In genomic region chr1:189532834-189533233, GRCm38 (mm10) we compare ENCODE assay signal across 29 mouse cellular contexts.
DNase-seq lines count a peak whose midpoint lies in the region; ATAC-seq lines count a peak whose summit lies in the region.
"Had no signal": no experiment of that assay in that cellular context is flagged by ENCODE, and none has a peak within 500 bp of the region (broad histone marks: within the 10 kb centered on the region; RNA-seq: fewer than 3 reads in every experiment).

No protein-coding gene starts in this region.

- no peaks in the 10 kb centered on the region for H3K9me3 ChIP-seq in forebrain, embryonic 16.5 days (ENCODE audit: control insufficient read depth, low read length)
- no peaks in the 10 kb centered on the region for H3K9me3 ChIP-seq in forebrain, embryonic 13.5 days (replicated peaks)
- H3K9me3 ChIP-seq: forebrain, embryonic 15.5 days; heart, embryonic 10.5 days; heart, embryonic 13.5 days had no signal

- no peak overlapping the region for H3K27ac ChIP-seq in forebrain, embryonic 16.5 days (ENCODE audit: low read length)
- no peak overlapping the region for H3K27ac ChIP-seq in forebrain, embryonic 13.5 days
- H3K27ac ChIP-seq: heart, adult 2 months; heart, embryonic 10.5 days; heart, embryonic 13.5 days; hindbrain, embryonic 14.5 days; hindbrain, postnatal 0 days had no signal

- H3K36me3 ChIP-seq in forebrain, embryonic 16.5 days (ENCODE audit: control insufficient read depth, insufficient read depth): no peaks in the 10 kb centered on the region
- no peaks in the 10 kb centered on the region for H3K36me3 ChIP-seq in forebrain, embryonic 13.5 days (ENCODE audit: poor library complexity, severe bottlenecking)
- H3K36me3 ChIP-seq: forebrain, embryonic 15.5 days; G1E; heart, embryonic 10.5 days; heart, embryonic 13.5 days had no signal

- H3K4me1 ChIP-seq in forebrain, embryonic 16.5 days (replicated peaks; ENCODE audit: control insufficient read depth, insufficient read depth, low read length): peaks cover 7% of the 10 kb centered on the region; the same call in 1 of the 2 replicates
- no peaks in the 10 kb centered on the region for H3K4me1 ChIP-seq in forebrain, embryonic 13.5 days
- H3K4me1 ChIP-seq: heart, embryonic 10.5 days; heart, embryonic 13.5 days had no signal

- peak; percentile 36; the same call in 1 of the 2 replicates for ATAC-seq in forebrain, embryonic 16.5 days
- ATAC-seq in forebrain, embryonic 13.5 days: no peak
- ATAC-seq: forebrain, embryonic 15.5 days; hindbrain, postnatal 0 days; inflammation-experienced regulatory T-cells, adult 6 months; intestine, embryonic 16.5 days; Patski had no signal

- no peak overlapping the region for H3K4me3 ChIP-seq in forebrain, embryonic 16.5 days (replicated peaks; ENCODE audit: low read length)
- no peak overlapping the region for H3K4me3 ChIP-seq in forebrain, embryonic 13.5 days
- H3K4me3 ChIP-seq: forebrain, embryonic 15.5 days; heart, adult 2 months; heart, embryonic 10.5 days; heart, embryonic 13.5 days had no signal

- no peak overlapping the region for H3K9ac ChIP-seq in forebrain, embryonic 16.5 days (replicated peaks; ENCODE audit: low read depth, low read length)
- no peak overlapping the region for H3K9ac ChIP-seq in forebrain, embryonic 13.5 days
- H3K9ac ChIP-seq: forebrain, embryonic 15.5 days; heart, embryonic 13.5 days; hindbrain, embryonic 14.5 days had no signal

- H3K4me2 ChIP-seq in forebrain, embryonic 16.5 days (ENCODE audit: low read length): no peak overlapping the region
- H3K4me2 ChIP-seq in forebrain, embryonic 13.5 days: no peak overlapping the region
- H3K4me2 ChIP-seq: forebrain, embryonic 15.5 days; heart, embryonic 13.5 days; hindbrain, embryonic 14.5 days had no signal

- WGBS in forebrain, embryonic 16.5 days: 65% methylated on average over 2 of the region's 2 CpGs
- 95% methylated on average over 2 of the region's 2 CpGs for WGBS in forebrain, embryonic 13.5 days

- peak; percentile 8 for DNase-seq in layer of hippocampus, adult 9-10 months (ENCODE audit: low spot score)
- DNase-seq in layer of hippocampus, adult 11-12 months (ENCODE audit: low spot score): no peak
- peak; percentile 18 for DNase-seq in right cerebral cortex, adult 18-20 months
- DNase-seq in right cerebral cortex, postnatal 10 days (ENCODE audit: low spot score in 2 of 2): no peak
- peak; percentile 87 for DNase-seq in telencephalon, adult 2 months (ENCODE audit: low read depth, low spot score)
- DNase-seq in spleen, postnatal 4 days (ENCODE audit: low spot score in 2 of 2): no peak
- DNase-seq: adrenal gland, postnatal 10 days; adrenal gland, postnatal 36 days; B cell, adult 2 months; cerebellum, adult 18-20 months; cerebellum, adult 9-10 months; cerebellum, postnatal 14 days; gastrocnemius, postnatal 10 days; gastrocnemius, postnatal 36 days; heart, adult 2 months; heart, postnatal 14 days; heart, postnatal 4 days had no signal

- no peaks in the 10 kb centered on the region for H3K27me3 ChIP-seq in forebrain, embryonic 16.5 days (replicated peaks; ENCODE audit: control insufficient read depth, insufficient read depth, low read length)
- H3K27me3 ChIP-seq in forebrain, embryonic 13.5 days: no peaks in the 10 kb centered on the region
- H3K27me3 ChIP-seq: CH12.LX; forebrain, embryonic 15.5 days; heart, embryonic 13.5 days had no signal

Comparison
In these comparisons a context has a peak if more than half of its experiments do, and no peak if none do; other contexts are left out.
1. DNase-seq: peak in layer of hippocampus, adult 9-10 months (single experiment), right cerebral cortex, adult 18-20 months (single experiment) and telencephalon, adult 2 months (single experiment); none in layer of hippocampus, adult 11-12 months (single experiment), right cerebral cortex, postnatal 10 days (0 of 2) and spleen, postnatal 4 days (0 of 2).